Mouse (Mus musculus) E14TG2a.4 (cell line): ENCODE results near the gene Shisa5.

Source experiments
- CTCF ChIP-seq: conservative IDR thresholded peaks from 2 replicates; pipeline ENCODE4 v1.5.1; 2014; ENCODE audit warnings: low read length
- POU5F1 ChIP-seq: IDR thresholded peaks from 2 replicates; pipeline ENCODE4 v1.6.1; 2014; ENCODE audit warnings: low read length, borderline replicate concordance

DNA sequence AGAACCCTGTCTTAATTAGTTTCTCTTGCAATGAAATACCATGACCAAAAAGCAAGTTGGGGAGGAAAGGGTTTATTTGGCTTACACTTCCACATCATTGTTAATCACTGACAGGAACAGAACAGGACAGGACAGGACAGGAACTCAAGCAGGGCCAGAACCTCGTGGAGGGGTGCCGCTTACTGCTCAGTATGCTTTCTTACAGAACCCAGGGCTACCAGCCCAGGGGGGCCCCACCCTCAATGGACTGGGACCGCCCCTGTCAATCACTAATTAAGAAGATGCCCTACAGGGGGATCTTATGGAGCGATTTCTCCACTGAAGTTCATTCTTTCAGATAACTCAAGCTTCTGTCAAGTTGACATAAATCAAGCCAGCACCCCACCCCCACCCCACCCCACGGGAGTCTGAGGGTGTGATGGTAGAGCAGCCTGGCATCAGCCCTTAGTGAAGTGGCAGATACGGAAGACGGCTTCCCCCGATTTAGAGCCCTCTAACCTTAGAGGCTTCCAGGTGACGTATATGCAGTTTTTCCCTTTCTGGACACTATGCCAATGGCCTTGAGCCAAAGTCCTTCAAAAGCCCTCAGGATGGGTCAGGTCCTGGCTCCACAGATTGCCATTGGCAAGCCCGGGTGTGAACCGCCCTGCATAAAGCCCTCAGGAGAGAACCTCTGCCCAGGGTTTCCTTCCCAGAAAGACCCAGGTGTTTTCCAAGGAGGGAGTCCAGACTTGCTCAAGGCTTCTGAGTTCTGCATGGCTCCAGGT lies 55.6 kb downstream of the Shisa5 start:
- TF ChIP-seq CTCF (no peak), POU5F1 (no peak)
